Mouse (Mus musculus) CD4-positive, CD25-positive, alpha-beta regulatory T cell, adult 2 months (primary cell): ENCODE measurements around the gene Mrps18c.
A peak's percentile ranks its signal among the peaks of the same experiment; 100 is the strongest.

Experiments
- DNase-seq: peaks from one replicate; pipeline ENCODE4 v3.0.0-alpha.2; 2012; ENCODE audit warnings: low read depth, low spot score

Gene Mrps18c

DNA sequence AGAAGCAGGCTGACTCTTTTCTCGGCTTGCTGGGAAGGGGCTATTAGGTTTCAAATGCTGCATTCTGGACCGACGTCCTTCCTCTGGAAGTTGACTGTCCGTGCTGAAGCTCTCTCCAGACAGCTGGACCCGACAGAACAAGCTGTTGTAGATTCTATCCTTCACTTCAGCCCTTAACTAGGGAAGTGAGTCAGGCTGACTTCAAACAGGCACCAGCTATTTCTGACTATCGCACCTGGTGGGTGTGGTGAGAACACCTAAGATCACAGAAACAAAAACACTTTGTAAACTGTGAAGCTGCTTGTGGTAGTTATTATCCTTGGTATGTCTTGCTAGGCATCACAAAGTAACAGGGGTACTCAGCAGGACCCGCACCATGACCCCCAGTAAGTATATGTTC, 28.1 kb downstream of the Mrps18c start:
- no peak for DNase-seq

GRCm38 (mm10) chr5:100828701-100829100, 30.3 kb downstream of the Mrps18c start:
- no peak for DNase-seq

GRCm38 (mm10) chr5:100832680-100833079, 34.3 kb downstream of the Mrps18c start:
- no peak for DNase-seq

DNA sequence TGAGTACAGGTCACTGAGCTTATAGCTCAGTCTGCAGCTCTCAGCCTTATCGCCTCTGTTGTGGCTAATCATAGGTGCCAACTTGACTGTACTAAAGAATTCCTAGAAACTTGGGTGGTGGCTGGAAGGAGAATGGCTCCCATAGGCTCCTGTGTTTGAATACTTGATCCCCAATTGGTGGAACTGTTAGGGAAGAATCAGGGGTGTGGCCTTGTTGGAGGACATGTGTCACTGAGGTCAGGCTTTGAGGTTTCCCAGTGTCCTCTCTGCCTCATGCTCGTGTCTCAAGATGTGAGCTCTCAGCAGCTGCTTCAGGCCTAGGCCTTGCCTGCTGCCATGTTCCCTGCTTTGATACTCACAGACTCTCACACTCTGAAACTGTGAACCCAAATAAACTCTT, 35.4 kb downstream of the Mrps18c start:
- DNase-seq: no peak

DNA sequence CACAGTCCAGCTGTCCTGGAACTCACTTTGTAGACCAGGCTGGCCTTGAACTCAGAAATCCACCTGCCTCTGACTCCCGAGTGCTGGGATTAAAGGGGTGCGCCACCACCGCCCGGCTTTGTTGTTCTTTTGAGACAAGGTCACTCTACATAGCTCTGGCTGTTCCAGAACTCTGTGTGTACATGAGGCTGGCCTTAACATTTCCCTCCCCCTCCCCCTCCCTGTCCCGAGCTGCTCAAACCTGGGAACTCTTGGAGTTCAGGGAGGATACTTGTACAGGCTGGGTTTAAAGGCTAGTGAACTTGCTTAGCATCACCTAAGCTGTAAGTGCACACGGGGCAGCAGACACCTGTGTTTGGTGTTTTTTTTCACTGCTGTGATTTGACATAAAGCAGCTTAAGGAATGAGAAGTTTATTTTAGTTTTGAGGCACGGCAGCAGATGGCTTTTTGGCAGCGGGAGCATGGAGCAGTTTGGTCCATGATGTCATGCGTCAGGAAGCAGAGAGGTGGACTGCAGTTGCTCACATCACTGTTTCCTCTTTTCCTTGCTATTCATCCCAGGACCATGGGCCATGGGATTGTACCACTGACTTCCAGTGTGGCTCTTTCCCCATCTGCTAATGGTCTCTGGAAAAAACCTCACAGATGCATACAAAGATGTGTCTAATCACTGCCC, 37.6 kb downstream of the Mrps18c start:
- no peak for DNase-seq

DNA sequence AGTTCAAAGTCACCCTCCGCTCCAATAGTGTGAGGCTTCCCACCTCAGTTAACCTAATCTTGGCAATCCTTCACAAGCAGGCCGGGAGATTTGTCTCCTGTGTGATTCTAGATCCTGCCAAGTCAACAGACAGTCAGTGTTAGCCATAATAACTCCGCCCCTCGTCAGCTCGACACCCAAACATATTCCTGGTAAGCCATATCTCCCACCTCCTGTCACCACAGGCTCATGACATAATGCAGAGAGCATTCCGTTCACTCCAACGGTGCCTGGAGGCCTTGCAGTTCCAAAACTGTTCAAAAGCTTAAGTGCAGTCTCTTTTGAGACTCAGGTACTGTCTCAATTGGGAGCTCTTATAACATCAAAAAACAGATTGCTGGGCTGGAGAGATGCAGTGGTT, 39.5 kb downstream of the Mrps18c start:
- no peak for DNase-seq

DNA sequence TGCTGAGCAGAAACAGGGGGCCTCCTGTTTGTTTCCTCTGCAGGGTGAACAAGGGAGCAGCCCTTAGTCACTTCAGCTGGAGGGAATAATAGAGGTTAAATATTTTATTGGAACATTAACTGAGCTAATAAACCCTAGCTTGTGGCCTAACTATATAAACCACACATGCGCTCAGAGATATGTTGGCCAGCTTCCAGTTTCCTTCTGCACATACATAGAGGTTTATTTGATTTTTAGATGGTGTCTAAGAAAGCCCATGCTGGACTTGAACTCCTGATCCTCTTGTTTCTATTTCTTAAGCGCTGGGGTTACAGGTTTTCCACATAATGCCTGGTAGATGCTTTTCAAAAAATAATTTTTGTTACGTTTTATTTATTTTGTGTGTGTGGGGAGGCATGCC, 46.1 kb downstream of the Mrps18c start:
- DNase-seq: no peak

- peak; percentile 38 for DNase-seq
Observed at GRCm38 (mm10) chr5:100845485-100845847, 47.0 kb downstream of the Mrps18c start, which contains the start of gene Gpat3. Gene Gpat3 (plus strand): TSS chr5:100845713.

DNA sequence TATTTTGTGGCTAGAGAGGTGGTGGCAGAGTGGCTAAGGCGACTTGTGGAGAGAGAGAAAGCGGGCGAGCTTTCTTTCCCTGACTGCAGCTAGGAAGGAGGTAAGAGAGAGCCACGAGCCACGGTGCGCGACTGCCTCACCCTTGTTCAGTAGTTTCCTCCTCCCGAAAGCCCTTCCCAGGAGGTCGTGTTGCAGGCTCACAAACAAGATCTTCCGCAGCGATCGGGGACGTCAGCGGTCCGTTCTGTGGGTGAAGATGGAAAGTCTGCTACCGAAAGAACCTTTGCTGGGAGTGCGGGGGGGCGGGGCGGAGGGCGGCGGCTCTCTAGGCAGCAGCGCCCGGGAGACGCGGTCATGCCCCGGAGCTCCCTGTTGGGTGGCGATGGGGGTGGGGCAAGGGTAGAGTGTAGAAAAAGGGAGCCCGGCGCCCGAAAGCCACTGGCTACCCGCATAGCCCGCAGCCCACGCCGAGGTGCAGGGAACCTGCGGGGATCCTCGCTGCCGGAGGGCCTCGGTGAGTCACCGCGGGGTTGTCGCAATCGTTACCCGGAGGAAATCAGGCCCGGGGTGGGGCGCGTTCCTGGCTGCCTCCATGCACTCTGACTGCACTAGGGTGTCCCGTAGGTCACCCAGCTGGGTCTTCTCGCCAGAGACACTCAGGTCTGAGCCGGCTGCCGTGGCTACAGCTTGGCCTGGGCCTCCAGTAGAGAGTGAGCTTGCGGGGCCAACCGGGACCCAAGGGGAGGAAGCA, 47.6 kb downstream of the Mrps18c start:
- DNase-seq: peak; percentile 74

DNA sequence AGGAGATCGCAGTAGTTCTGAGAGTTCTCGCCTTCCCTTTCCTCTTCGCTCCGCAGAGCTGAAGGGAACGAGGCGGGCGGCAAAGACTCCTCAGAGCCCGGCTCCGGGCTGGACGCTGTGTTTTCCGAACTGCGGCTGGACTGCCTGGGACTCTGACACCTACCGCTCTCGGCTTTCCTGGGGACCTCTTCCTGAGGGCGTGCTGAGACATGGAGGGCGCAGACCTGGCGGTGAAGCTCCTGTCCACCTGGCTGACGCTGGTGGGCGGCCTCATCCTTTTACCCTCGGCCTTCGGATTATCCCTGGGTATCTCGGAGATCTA, 48.1 kb downstream of the Mrps18c start:
- DNase-seq: no peak

- DNase-seq: no peak
Observed at GRCm38 (mm10) chr5:100847143-100847542, 48.7 kb downstream of the Mrps18c start.

DNA sequence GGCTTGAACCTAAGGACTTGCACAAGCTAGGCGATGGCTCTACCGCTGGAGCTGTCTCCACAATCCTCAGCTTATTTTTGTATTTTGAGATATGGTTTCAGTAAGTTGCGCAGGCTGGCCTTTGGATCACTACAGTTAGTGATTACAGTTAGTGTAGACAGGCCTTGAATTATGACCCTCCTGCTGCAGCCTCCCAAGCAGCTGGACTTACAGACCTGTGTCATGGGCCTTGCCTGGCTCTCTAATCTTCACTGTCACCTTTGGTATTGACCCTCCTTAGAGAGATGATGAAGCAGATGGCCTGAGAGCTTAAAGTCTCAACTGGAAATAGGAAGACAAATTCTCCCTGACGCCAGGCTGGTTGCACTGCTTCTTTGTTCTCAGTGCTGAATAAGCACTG, 55.5 kb downstream of the Mrps18c start:
- no peak for DNase-seq
